Mouse (Mus musculus): Measurements from ENCODE around the gene Cd80.

The Cd80 gene

GRCm38 (mm10) chr16:38448458-38448857, 6.9 kb upstream of the Cd80 start:
- no peak for DNase-seq (ENCODE audit: low read depth)

GRCm38 (mm10) chr16:38450707-38451106, 4.7 kb upstream of the Cd80 start:
- DNase-seq (ENCODE audit: low read depth) = no peak

- DNase-seq (ENCODE audit: low read depth) = no peak
Observed at GRCm38 (mm10) chr16:38451421-38452205, 3.7 kb upstream of the Cd80 start.

- peak; percentile 74 for DNase-seq (ENCODE audit: low read depth)
Observed at GRCm38 (mm10) chr16:38452442-38453202, 2.7 kb upstream of the Cd80 start, which contains the start of gene Adprh. TSS of gene Adprh (minus strand) at chr16:38452703.

- no peak for DNase-seq (ENCODE audit: low read depth)
Observed at GRCm38 (mm10) chr16:38453203-38453553, 2.2 kb upstream of the Cd80 start.

GRCm38 (mm10) chr16:38453952-38454351, 1.4 kb upstream of the Cd80 start:
- no peak for DNase-seq (ENCODE audit: low read depth)

GRCm38 (mm10) chr16:38454533-38455254, 667 bp upstream of the Cd80 start:
- no peak for DNase-seq (ENCODE audit: low read depth)

GRCm38 (mm10) chr16:38456812-38457567, 1.6 kb downstream of the Cd80 start:
- DNase-seq (ENCODE audit: low read depth) = no peak

GRCm38 (mm10) chr16:38458600-38459280, 3.4 kb downstream of the Cd80 start:
- DNase-seq (ENCODE audit: low read depth) = no peak

GRCm38 (mm10) chr16:38459990-38460389, 4.6 kb downstream of the Cd80 start:
- DNase-seq (ENCODE audit: low read depth) = no peak

GRCm38 (mm10) chr16:38461749-38462148, 6.4 kb downstream of the Cd80 start:
- DNase-seq (ENCODE audit: low read depth) = no peak

- no peak for DNase-seq (ENCODE audit: low read depth)
Observed at GRCm38 (mm10) chr16:38462161-38462560, 6.8 kb downstream of the Cd80 start.

- no peak for DNase-seq (ENCODE audit: low read depth)
Observed at GRCm38 (mm10) chr16:38463305-38463704, 7.9 kb downstream of the Cd80 start.

- DNase-seq (ENCODE audit: low read depth) = no peak
Observed at GRCm38 (mm10) chr16:38466089-38466488, 10.7 kb downstream of the Cd80 start.

- no peak for DNase-seq (ENCODE audit: low read depth)
Observed at GRCm38 (mm10) chr16:38467091-38467916, 11.9 kb downstream of the Cd80 start.

- no peak for DNase-seq (ENCODE audit: low read depth)
Observed at GRCm38 (mm10) chr16:38467917-38468705, 12.8 kb downstream of the Cd80 start.

GRCm38 (mm10) chr16:38468706-38469018, 13.3 kb downstream of the Cd80 start:
- no peak for DNase-seq (ENCODE audit: low read depth)

GRCm38 (mm10) chr16:38469437-38469836, 14.1 kb downstream of the Cd80 start:
- DNase-seq (ENCODE audit: low read depth) = no peak

- DNase-seq (ENCODE audit: low read depth) = no peak
Observed at GRCm38 (mm10) chr16:38471697-38472506, 16.5 kb downstream of the Cd80 start.
